Mouse (Mus musculus) layer of hippocampus, adult 18-20 months (tissue): ENCODE measurements around the gene Olfr1093. TPM values are rescaled to one million over a fixed set of nuclear protein-coding genes. Genes with fewer than 3 reads are reported as not detected.

Experiments
- DNase-seq, 2 experiments: peaks; one replicate each; pipeline ENCODE4 v3.0.0; 2022; ENCODE audit warnings: low spot score in 2 of 2
- long read RNA-seq: library from polyadenylated mRNA; stranded (forward); transcript quantifications from one replicate; pipeline ENCODE4 v2.0.0, GENCODE M21; 2021
- total RNA-seq, 2 experiments: library from RNA; stranded (reverse); gene quantifications; 2 replicates each; pipeline ENCODE4 v1.2.3; 2021

The Olfr1093 gene
- not detected for total RNA-seq
- long read RNA-seq: 0 reads

GRCm38 (mm10) chr2:86782179-86782578 lies at the start of gene Olfr1093:
Gene Olfr1093, plus strand, starts transcription at chr2:86782479.
- no peak for DNase-seq

- DNase-seq: no peak
Measured at GRCm38 (mm10) chr2:86733601-86734000, 48.7 kb upstream of the Olfr1093 start, which contains the start of gene Olfr1089. Gene Olfr1089, minus strand, starts transcription at chr2:86733701.

- no peak for DNase-seq
Measured at GRCm38 (mm10) chr2:86758893-86759292, 23.4 kb upstream of the Olfr1093 start, which contains the start of gene Olfr1090. Gene Olfr1090, minus strand, starts transcription at chr2:86758993.

GRCm38 (mm10) chr2:86761050-86761449 lies 21.2 kb upstream of the Olfr1093 start:
- DNase-seq: peak; percentile 5 to 54

GRCm38 (mm10) chr2:86809918-86810317 lies 27.6 kb downstream of the Olfr1093 start, which contains the start of gene Olfr141:
Gene Olfr141, minus strand, starts transcription at chr2:86810018.
- no peak for DNase-seq

- DNase-seq: no peak
Measured at GRCm38 (mm10) chr2:86824363-86824762, 42.1 kb downstream of the Olfr1093 start, which contains the start of gene Olfr1094. Gene Olfr1094, plus strand, starts transcription at chr2:86824663.

Other genes starting within 250 kb of the Olfr1093 start
- not detected for gene Olfr1079, start 240.0 kb upstream of the Olfr1093 start, total RNA-seq
- gene Olfr1080, start 224.2 kb upstream of the Olfr1093 start, total RNA-seq: not detected
- gene Olfr1082, start 183.5 kb upstream of the Olfr1093 start, total RNA-seq: not detected
- not detected for gene Olfr1084, start 142.8 kb upstream of the Olfr1093 start, total RNA-seq
- gene Olfr1085, start 120.5 kb upstream of the Olfr1093 start, total RNA-seq: not detected
- gene Olfr1086, start 102.4 kb upstream of the Olfr1093 start, total RNA-seq: not detected
- not detected for gene Olfr1087, start 84.1 kb upstream of the Olfr1093 start, total RNA-seq
- gene Olfr1089, start 48.8 kb upstream of the Olfr1093 start, total RNA-seq: not detected
- not detected for gene Olfr1090, start 23.5 kb upstream of the Olfr1093 start, total RNA-seq
- not detected for gene Olfr141, start 27.5 kb downstream of the Olfr1093 start, total RNA-seq
- not detected for gene Olfr1094, start 42.2 kb downstream of the Olfr1093 start, total RNA-seq
- not detected for gene Olfr1095, start 69.2 kb downstream of the Olfr1093 start, total RNA-seq
- not detected for gene Gm13723, start 92.3 kb downstream of the Olfr1093 start, total RNA-seq
- gene Olfr1097, start 109.7 kb downstream of the Olfr1093 start, total RNA-seq: not detected
- gene Olfr1098, start 142.1 kb downstream of the Olfr1093 start, total RNA-seq: not detected
- gene Olfr1099, start 178.2 kb downstream of the Olfr1093 start, total RNA-seq: not detected
- gene Olfr1100, start 197.5 kb downstream of the Olfr1093 start, total RNA-seq: not detected
- gene Olfr1101, start 208.7 kb downstream of the Olfr1093 start, total RNA-seq: not detected
- not detected for gene Olfr1102, start 215.9 kb downstream of the Olfr1093 start, total RNA-seq
- not detected for gene Olfr1104, start 244.6 kb downstream of the Olfr1093 start, total RNA-seq